Mouse (Mus musculus) liver (tissue): ENCODE measurements around the gene Hspb2.
A peak's percentile ranks its signal among the peaks of the same experiment; 100 is the strongest.

Source experiments
- DNase-seq: peaks from one replicate; pipeline ENCODE4 v3.0.0-alpha.2; 2020; ENCODE audit warnings: mixed read lengths

The Hspb2 gene

DNA sequence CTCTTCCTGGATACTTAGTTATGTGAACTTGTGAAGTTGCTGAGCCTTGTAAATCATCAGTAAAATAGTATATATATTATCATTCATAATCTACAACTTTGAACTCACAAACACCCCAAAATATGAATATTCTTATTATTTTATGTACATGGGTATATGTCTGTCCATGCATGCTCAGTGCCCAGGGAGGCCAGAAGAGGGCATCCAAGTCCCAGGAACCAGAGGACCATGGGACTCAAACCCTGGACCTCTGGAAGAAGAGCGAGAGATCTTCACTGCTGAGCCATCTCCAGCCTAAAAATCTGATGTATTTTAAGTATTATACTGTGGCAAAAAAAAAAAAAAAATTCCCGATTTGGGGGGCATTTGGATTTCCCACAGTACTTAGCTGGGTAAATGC, 43.0 kb downstream of the Hspb2 start:
- peak; percentile 25 for DNase-seq

DNA sequence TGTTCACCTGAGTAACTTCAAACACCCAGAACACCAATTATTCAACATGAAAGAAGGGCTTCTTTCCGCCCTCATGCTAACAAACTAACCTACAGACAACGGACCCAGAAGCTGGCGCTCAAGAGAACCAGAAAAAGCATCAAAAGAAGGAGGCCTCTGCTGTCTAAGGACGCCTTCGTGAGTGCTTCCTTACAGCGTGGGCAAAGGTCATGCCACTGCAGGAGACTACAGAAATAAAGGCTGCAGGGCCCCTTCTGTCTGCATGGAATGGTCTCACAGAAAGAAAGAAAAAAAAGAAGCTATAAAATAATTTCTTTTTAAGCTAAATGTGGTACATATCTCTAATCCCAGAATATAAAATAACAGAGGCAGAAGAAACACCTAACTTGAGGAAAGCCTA, 47.2 kb downstream of the Hspb2 start:
- no peak for DNase-seq
